7 mouse cellular contexts compared by ENCODE assay signal in the genomic region with DNA sequence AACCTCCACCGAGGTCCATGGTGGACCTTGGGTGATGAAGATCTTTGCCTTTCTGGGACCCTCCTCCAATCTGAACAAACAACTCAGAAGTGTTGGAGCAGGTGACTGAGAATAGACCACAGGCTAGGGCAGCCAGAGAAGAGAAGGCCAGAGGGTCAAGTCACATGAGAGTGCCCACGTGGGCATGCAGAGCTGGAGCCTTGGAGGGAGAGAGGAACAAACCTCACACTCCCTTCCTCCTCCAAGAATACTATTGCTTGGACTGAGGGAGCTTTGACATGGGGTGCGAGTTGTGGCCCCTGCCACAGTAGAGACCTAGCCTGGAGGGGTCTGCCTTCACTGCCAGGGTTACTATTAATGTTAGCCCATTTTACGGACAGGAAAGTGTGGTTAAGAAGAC. TPM values are rescaled to one million over a fixed set of nuclear protein-coding genes. Genes with fewer than 3 reads are reported as not detected.
DNase-seq lines count a peak whose midpoint lies in the region; ATAC-seq and TF ChIP-seq lines count a peak whose summit lies in the region.

No protein-coding gene starts in this region.

- peaks cover 4% of the 10 kb centered on the region; the same call in 1 of the 2 replicates for H3K4me1 ChIP-seq in intestine, embryonic 14.5 days (replicated peaks; ENCODE audit: control insufficient read depth, insufficient read depth, low read length)
- H3K4me1 ChIP-seq in intestine, postnatal 0 days (replicated peaks; ENCODE audit: control insufficient read depth, insufficient read depth, low read length): no peaks in the 10 kb centered on the region
- peaks cover 3 to 18% of the 10 kb centered on the region in 2 experiments; a peak in 2 of 4 replicates for H3K4me1 ChIP-seq in ES-E14 (ENCODE audit: control insufficient read depth in 2 of 2, insufficient read depth in 2 of 2, low read length in 2 of 2, poor library complexity in 1 of 2)

- ATAC-seq in intestine, embryonic 14.5 days (replicated peaks; ENCODE audit: low FRiP score, low TSS enrichment, low read depth): no peak
- no peak for ATAC-seq in intestine, postnatal 0 days

- DNase-seq in intestine, embryonic 14.5 days (ENCODE audit: low spot score): no peak
- DNase-seq in ES-E14 (ENCODE audit: low read depth, low spot score): no peak
- peak; percentile 31 for DNase-seq in embryo, embryonic 11 days
- peak; percentile 12 for DNase-seq in kidney, postnatal 14 days
- no peak for DNase-seq in cerebellum, adult 8-10 months
- DNase-seq in cerebellum, adult 9-11 months: no peak

- H3K27me3 ChIP-seq in intestine, embryonic 14.5 days (replicated peaks; ENCODE audit: control insufficient read depth, insufficient read depth, low read length): no peaks in the 10 kb centered on the region
- no peaks in the 10 kb centered on the region for H3K27me3 ChIP-seq in intestine, postnatal 0 days (replicated peaks; ENCODE audit: control insufficient read depth, insufficient read depth, low read length)

- 65% methylated on average over 4 of the region's 4 CpGs for WGBS in intestine, embryonic 14.5 days
- 65% methylated on average over 4 of the region's 4 CpGs for WGBS in intestine, postnatal 0 days

- no peak overlapping the region for H3K4me3 ChIP-seq in intestine, embryonic 14.5 days (ENCODE audit: low read depth, low read length)
- no peak overlapping the region for H3K4me3 ChIP-seq in intestine, postnatal 0 days (ENCODE audit: low read depth, low read length)
- H3K4me3 ChIP-seq in ES-E14 (ENCODE audit: insufficient read depth in 1 of 2, low read depth in 1 of 2, low read length in 2 of 2, poor library complexity in 1 of 2, severe bottlenecking in 1 of 2): no peak overlapping the region

- H3K9me3 ChIP-seq in intestine, embryonic 14.5 days (ENCODE audit: control insufficient read depth, low read length): no peaks in the 10 kb centered on the region
- no peaks in the 10 kb centered on the region for H3K9me3 ChIP-seq in intestine, postnatal 0 days (ENCODE audit: control insufficient read depth)
- H3K9me3 ChIP-seq in ES-E14 (ENCODE audit: control insufficient read depth, insufficient read depth, low read depth, low read length): no peaks in the 10 kb centered on the region

- 0 out of 2 replicates have a peak overlapping the region, but pooled peaks have one; percentile 62 for H3K27ac ChIP-seq in intestine, embryonic 14.5 days (ENCODE audit: low read depth)
- H3K27ac ChIP-seq in intestine, postnatal 0 days (ENCODE audit: low read depth, low read length): no peak overlapping the region
- H3K27ac ChIP-seq in ES-E14 (ENCODE audit: insufficient read depth, low read depth, low read length, poor library complexity, severe bottlenecking): peak overlapping the region; percentile 4; the same call in 1 of the 2 replicates

- TF ChIP-seq CTCF in intestine, postnatal 0 days (IDR thresholded peaks at IDR 0.05; ENCODE audit: low read depth): no peak

- no peaks in the 10 kb centered on the region for H3K36me3 ChIP-seq in intestine, embryonic 14.5 days (ENCODE audit: control insufficient read depth, insufficient read depth, low read length)
- no peaks in the 10 kb centered on the region for H3K36me3 ChIP-seq in intestine, postnatal 0 days (ENCODE audit: control insufficient read depth, insufficient read depth)
- no peaks in the 10 kb centered on the region for H3K36me3 ChIP-seq in ES-E14 (ENCODE audit: control insufficient read depth, insufficient read depth, low read length, poor library complexity, severe bottlenecking)

- no peak overlapping the region for H3K9ac ChIP-seq in intestine, embryonic 14.5 days (ENCODE audit: low read length)
- H3K9ac ChIP-seq in intestine, postnatal 0 days (ENCODE audit: low read depth, low read length): no peak overlapping the region
- no peak overlapping the region for H3K9ac ChIP-seq in ES-E14 (ENCODE audit: insufficient read depth, low read depth, low read length, poor library complexity, severe bottlenecking)

- in situ Hi-C loops in ES-E14 (cut with MboI; ENCODE audit: low sequenced_read_pairs in 2 of 2, unreplicated experiment in 2 of 2): no loop called here

- H3K4me2 ChIP-seq in intestine, embryonic 14.5 days (ENCODE audit: low read length): no peak overlapping the region
- H3K4me2 ChIP-seq in intestine, postnatal 0 days (replicated peaks; ENCODE audit: low read depth): no peak overlapping the region

TF ChIP-seq in ES-E14, 5 proteins besides CTCF, POLR2A, EP300 and RAD21:
- no peak for TF ChIP-seq CHD2 (IDR thresholded peaks at IDR 0.05; ENCODE audit: low read depth, low read length)
- TF ChIP-seq ZC3H11A (IDR thresholded peaks at IDR 0.05; ENCODE audit: borderline replicate concordance, low read depth, low read length): no peak
- no peak for TF ChIP-seq HCFC1 (IDR thresholded peaks at IDR 0.05; ENCODE audit: borderline replicate concordance, insufficient read depth, low read length)
- no peak for TF ChIP-seq MAFK (IDR thresholded peaks at IDR 0.05; ENCODE audit: insufficient read depth, low read depth, low read length)
- TF ChIP-seq ZNF384 (IDR thresholded peaks at IDR 0.05; ENCODE audit: low read depth, low read length): no peak

RNA-seq across cellular contexts. Expression of gene Gfpt2, which starts 30.0 kb away (rescaled TPM):
- polyA plus RNA-seq in intestine, embryonic 14.5 days (2014; fragmentation: Nextera tagmentation; extraction: Ambion mirVana): 7.0 and 7.7 TPM in 2 replicates
- polyA plus RNA-seq in intestine, postnatal 0 days (2015; fragmentation: Nextera tagmentation; extraction: Ambion mirVana): 1.7 and 2.8 TPM in 2 replicates
- 28.0 and 37.1 TPM in 2 replicates for total RNA-seq in ES-E14 (2012; rRNA removed)

RNA-seq across cellular contexts. Expression of gene Cnot6, which starts 51.5 kb away (rescaled TPM):
- polyA plus RNA-seq in intestine, embryonic 14.5 days (2014; fragmentation: Nextera tagmentation; extraction: Ambion mirVana): 48.5 and 53.3 TPM in 2 replicates
- 27.2 and 31.3 TPM in 2 replicates for polyA plus RNA-seq in intestine, postnatal 0 days (2015; fragmentation: Nextera tagmentation; extraction: Ambion mirVana)
- total RNA-seq in ES-E14 (2012; rRNA removed): 39.4 and 45.8 TPM in 2 replicates

Comparison
In these comparisons a context has a peak if more than half of its experiments do, and no peak if none do; other contexts are left out.
1. DNase-seq: peak in embryo, embryonic 11 days (single experiment) and kidney, postnatal 14 days (single experiment); none in intestine, embryonic 14.5 days (single experiment), ES-E14 (single experiment), cerebellum, adult 8-10 months (single experiment) and cerebellum, adult 9-11 months (single experiment).